Mouse (Mus musculus): ENCODE results near the gene Pgam2.

Pgam2 gene

DNA sequence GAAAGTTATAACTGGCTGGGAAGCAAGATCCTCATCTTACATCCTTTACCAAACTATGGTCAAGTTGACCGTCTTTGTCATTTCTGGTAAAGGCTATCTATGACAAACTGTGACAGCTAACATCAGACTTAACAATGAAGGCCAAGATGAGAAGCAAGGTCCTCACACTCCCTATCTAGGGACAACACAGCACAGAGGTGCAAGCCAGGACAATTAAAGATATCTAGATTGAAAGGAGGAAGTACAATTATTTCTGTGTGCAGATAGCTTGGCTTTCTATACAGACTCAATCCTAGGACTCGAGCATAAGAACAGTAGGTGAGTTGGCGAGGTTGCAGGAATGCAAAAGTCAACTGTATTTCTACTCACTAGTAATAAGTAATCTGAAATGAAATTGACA lies 2.2 kb upstream of the Pgam2 start:
- in situ Hi-C loops (cut with MboI), result no loop called here

DNA sequence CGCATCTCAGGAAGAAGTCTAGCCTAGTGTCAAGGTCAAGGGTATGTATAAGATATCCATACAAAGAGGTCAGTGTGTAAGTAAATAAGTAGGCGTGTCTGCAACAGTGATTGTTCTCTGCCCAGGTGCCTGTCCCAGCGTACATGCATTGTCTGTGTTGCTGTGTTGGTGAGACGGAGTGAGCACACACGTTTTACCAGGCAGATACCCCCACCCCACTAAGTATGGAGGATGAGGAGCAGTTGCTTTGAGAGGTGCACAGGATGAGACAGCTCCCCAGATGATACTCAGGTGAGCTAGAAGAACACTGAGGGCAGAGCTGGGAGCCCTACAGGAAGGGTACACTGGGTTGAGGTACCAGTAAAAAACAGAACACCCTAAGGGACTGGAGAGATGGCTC lies 641 bp upstream of the Pgam2 start:
- in situ Hi-C loops (cut with MboI), result no loop called here

DNA sequence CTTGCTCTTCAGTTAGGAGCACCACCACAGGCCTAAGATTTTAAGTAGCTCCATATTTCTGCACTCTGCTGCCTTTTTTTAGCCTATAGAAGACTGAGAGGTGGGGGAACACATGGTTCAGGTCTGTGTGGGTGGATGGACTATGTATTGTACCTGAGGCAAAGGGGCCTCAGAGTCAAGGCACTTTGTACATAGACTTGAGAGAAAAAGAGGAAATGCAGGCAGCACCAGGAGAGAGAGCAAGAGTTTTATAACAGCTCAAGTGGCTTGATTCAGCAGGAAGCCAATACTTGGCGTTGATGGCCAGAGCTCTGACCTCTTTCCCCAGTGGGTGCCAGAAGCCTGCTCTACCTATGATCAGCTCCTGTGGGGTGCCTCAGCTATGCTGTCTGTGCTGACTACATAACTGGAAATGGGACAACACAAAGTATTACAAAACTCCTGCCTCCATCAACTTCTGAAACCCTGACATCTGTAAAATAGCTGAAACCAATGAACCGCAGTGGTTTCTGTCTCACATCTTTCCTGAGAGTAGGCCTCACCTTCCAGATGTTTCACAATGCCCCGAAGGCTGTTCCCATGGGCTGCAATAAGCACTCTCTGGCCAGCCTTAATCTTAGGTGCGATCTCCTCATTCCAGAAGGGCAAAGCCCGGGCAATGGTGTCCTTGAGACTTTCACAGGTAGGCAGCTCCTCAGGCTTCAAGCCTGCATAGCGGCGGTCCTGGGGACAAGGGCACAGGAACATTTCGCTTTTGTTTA lies 896 bp downstream of the Pgam2 start:
- in situ Hi-C loops (cut with MboI), result no loop called here

DNA sequence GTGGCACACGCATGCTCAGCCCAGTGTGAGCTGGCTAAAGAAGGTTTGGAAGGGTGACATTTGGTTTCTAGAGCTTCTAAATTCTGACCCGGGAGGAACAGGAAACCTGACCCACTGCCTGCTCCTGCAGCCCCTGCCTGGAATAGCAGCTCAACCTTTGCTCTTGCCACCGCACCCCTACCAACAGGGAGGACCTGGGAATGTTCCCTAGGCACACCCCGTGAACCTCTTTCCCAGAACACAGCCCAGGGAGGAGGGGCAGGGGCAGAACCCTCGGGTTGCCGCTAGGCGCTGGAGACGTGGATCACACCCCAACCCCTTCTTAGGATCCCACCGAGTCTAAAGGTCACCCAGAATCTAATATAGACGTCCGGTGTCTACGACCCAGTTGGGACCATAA lies 1.5 kb downstream of the Pgam2 start:
- in situ Hi-C loops (cut with MboI), result no loop called here

DNA sequence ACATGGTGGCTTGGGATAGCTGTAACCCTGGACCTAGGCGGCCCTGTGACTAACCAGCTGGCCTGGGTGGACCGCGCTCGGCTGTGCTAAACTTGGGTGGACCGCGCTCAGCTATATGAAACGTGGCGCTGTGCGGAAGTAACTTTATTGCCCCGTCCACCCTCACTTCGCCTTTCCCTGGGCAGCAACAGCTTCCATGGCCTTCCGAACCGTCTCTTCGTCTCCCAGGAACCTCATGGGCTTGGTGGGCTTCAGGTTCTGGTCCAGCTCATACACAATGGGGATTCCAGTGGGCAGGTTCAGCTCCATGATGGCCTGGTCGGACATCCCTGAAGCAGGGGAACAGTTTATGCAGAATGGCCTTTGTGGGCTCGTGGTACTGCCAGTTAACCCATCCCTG lies 2.0 kb downstream of the Pgam2 start:
- in situ Hi-C loops (cut with MboI), result no loop called here

DNA sequence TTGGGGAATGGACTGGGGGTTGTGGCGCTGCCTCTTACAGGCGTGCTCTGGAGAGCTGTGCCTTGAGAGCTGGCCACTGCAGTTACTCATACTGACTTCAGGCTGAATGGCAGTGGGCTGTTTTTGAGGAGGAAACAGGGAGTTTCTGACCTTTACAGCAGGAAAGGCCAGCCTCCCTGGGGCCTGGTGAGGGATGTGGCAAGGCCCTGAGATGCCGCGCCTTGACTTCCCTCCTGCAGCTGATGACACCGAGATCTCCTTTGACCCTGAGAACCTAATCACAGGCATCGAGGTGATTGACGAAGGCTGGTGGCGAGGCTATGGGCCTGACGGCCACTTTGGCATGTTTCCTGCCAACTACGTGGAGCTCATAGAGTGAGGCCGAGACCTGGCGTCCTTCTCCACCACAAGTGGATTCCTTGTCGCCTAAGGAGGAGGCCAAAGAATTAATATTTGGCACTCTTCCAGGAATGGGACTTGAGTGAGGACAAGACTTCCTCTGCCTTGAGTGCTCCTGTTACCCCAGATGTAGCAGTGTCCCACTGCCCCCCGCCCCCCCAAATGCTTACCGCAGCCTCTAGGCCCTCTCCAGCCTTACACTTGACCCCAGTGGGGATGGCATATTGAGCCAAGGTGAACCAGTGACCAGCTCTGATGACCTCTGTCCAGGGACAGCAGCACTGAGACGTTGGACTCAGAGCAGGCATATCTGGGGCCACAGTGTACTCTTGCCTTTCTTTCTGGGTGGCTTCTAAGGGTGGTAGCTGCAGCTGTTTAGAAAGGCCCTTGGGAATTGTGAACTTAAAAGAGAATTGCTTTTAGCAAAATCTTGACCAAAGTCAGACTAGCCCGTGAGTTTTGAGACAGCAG lies 3.7 kb downstream of the Pgam2 start:
- in situ Hi-C loops (cut with MboI), result no loop called here

DNA sequence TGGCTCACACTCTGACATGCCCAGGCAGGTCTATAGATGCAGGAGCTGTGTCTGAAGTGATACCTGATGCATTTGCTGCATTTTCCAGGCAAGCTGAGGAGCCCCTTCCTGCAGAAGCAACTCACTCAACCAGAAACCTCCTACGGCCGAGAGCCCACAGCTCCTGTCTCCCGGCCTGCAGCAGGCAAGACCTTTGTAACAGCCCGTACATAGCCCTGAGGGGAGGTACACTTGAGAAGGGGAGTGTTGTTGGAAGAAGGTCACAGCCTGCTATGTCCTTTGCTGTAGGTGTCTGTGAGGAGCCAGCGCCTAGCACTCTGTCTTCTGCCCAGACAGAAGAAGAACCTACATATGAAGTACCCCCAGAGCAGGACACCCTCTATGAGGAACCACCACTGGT lies 5.6 kb downstream of the Pgam2 start:
- in situ Hi-C loops (cut with MboI), result no loop called here

DNA sequence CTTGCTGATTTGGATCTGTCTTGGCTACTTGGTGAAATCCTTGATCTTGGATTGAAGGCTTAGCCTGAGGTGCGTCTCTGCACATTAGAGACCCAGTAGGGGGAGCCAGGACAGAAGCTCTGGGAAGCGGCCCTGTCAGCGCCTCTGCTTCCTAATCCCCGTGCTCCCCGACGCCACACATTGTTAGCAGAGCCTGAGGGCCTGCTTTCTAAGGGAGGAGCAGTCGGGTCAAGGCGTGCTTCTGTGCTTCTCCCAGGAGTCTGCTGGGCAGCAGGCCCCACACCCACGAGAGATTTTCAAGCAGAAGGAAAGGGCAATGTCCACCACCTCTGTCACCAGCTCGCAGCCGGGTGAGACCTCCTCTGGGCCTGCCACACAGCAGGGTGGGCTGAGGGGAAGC lies 6.2 kb downstream of the Pgam2 start:
- in situ Hi-C loops (cut with MboI), result no loop called here

DNA sequence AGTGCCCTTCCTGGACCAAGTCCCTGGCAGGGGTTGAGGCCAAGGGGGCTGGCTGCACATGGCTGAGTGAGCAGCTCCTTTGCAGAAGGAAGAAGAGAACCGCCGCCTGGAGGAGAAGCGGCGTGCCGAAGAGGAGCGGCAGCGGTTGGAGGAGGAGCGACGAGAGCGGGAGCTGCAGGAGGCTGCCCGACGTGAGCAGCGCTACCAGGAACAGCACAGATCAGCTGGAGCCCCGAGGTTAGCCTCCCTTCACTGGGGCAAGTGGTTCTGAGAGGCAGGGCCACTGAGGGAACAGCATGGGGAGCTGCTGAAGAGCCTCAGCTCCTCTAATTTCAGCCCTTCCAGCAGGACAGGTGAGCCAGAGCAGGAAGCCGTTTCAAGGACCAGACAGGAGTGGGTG lies 6.6 kb downstream of the Pgam2 start:
- in situ Hi-C loops (cut with MboI), result no loop called here

DNA sequence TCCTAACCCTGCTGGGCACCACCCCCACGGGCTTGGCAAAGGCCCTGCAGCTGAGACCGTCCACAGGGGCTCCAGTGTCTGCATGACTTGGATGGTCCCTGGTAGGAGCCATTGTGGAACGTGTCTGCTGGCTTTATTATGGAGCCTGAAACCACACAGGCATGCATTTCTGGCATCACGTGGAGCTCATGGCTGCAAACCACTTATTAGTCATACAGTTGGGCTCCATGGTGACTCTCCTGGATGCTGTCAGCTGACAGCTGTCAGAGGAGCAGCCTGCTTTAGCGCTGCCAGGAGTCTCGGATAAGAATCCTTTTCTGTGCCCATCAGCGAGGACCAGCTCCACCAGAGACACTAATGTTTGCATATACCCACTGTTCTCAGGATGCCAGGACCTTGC lies 7.8 kb downstream of the Pgam2 start:
- in situ Hi-C loops (cut with MboI), result no loop called here

DNA sequence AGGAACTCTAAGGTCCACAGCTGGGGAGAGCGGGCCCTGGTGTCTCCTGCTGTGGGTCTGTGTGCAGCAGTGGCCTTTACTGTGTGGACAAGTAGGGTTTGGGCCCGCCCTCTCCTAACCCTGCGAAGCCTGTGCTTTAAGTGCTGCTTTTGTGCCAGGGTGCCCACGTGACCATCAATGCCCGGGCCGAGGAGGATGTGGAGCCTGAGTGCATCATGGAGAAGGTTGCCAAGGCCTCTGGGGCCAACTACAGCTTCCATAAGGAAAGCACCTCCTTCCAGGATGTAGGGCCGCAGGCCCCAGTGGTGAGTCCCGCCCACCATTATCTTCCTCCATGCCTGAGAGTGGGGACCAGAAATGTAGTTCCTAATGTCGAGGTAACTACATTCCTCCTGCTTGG lies 8.2 kb downstream of the Pgam2 start:
- in situ Hi-C loops (cut with MboI), result no loop called here

DNA sequence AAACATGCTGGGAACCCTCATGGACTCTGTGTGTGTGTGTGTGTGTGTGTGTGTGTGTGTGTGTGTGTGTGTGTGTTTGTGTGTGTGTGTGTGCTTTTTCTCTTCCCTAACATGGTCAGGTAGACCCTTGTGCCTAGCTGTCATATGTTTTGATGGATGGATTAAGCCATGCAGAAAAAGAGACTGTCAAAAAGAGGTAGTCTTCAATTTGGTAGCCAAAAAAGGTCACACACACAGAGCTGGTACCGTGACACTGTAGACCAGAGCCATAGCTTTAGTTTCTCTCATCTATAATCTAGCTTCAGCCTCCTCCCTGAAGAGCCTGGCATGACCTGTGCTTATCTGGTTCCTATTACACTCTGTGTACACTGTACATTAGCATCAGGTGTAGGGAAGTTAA lies 13.1 kb downstream of the Pgam2 start:
- in situ Hi-C loops (cut with MboI), result no loop called here

DNA sequence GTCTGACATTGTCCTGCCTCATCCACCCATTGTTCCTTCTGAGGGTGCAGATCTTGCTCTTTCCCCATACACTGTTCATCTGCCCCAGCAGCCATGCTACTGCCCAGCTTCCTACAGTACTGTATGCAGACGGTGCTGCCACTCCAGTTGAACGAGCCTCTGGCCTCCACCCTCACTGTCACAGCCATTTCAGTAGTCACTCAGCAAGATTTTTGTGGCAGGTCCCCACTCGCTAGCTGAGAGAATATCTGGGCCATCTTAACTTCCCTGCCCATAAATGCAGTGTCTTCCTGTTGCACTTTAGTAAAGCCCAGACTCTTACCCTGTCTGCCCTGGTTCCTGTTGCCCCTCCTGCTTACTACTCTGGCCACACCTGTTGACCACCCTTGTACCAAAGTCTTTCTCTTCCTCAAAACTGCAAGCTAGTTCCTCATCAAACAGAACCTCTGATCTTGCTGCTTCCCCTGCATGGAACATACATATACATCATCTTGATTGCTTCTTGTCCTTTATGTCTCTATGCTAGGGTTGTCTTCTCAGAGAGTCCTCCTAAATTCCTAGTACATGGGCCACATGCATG lies 13.7 kb downstream of the Pgam2 start:
- in situ Hi-C loops (cut with MboI), result no loop called here

DNA sequence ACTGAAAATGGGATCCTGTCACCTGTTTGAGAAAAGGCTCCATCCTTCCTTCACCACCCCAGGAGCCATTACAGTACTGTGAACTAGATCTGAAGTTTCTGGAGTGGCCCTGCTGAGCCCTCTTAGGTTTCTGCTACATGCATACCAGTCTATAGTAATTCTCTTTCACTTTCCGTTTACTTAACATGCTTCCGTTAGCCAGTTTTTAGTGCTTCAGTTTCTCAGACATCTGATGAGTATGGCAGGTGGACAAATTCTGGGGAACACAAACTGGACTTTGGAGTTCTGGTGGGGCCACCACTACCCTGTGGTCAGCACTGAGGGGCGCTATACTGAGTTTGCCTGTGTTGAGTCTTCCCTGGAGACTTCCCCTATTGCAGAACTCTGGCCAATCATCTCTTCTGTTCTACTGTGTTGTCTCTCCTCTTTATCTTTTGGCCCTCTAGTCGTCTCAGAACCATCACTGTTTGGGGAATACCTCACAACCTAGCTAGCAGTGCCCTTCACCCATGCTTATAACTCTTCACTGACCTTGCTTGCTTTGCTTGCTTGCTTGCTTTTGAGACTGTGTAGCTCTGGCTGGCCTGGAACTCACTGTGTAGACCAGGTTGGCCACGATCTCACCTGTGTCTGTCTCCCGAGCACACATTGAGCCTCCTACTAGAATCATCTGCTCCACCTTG lies 14.3 kb downstream of the Pgam2 start:
- in situ Hi-C loops (cut with MboI), result no loop called here

DNA sequence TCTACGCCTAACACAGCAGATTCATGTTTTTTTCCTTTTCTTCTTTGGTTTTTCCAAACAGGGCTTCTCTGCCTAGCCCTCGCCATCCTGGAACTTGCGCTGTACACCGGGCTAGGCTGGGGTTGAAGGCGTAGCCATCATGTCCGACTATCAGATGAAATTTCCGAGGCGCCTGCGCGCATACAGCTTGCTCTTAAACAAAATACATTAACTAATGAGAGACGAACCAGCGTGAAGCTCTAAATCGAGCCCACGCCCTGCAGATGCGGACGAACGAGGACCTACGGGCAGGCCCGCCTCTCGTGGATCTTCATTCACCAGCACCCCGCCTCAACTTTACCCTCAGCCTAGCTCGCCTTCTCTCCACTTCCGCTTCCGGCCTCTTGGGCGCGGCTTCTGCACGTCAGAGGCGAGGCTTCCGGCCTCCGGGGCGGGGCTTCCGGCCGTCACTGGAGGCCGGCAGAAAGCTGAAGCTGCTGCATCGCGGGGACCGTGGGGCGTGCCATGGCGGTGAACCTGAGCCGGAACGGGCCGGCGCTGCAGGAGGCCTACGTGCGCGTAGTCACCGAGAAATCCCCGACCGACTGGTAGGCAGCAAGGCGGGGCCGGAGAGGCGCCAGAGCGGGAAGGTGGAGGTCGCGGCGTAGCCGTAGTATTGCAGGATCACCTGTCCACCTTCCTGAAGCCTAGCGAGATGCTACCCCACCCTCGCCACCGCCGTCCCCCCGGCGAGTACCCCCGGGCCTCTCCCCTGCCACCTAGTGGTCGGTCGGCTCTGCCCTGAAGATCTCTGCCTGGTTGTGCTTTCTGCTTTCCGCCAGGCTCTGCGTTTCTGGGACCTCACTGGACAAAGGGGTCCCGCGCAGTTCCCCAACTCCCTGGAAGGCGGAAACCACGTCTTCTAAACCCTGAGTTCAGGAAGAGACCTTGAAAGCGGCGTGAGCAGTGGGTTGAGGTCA lies 15.2 kb downstream of the Pgam2 start, which contains the start of gene Dbnl:
Gene Dbnl (plus strand): TSS at position 433 of the 959 bp plus-strand sequence.
- in situ Hi-C loops (cut with MboI), result no loop called here

DNA sequence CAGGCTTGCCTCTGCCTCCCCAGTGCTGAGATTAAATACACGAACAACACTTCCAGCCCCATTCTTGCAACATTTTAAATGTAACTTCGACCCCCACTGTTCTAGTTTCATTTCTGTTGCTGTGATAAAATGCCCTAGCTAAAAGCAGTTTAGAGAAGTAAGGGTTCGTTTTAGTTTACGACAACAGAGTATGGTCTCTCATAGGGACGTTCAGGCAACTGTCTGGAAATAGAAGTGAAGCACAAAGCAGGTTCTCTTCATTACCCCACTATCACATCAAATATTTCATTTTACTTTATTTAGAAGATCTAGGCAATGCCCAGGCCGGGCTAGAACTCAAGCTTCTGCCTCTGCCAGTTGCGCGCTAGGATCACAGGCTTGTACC lies 15.9 kb downstream of the Pgam2 start:
- in situ Hi-C loops (cut with MboI), result no loop called here

DNA sequence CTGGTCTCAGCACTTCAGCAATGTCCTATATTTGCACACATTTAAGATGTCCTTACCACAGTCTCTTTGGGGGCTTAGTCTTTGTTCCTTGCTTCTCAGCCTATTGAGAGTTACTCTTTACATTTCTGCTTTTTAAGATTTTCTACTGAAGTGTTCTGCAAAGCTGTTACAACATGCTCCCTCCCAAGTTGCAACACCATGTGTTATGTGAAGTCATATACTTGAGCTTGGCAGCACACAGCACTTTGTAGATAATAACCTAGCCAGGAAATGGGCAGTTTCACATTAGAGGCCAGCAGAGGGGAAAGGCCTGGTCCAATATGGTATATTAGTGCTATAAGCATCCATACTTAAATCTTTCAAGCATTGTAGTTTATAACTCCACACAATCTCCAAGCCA lies 17.8 kb downstream of the Pgam2 start:
- in situ Hi-C loops (cut with MboI), result no loop called here

DNA sequence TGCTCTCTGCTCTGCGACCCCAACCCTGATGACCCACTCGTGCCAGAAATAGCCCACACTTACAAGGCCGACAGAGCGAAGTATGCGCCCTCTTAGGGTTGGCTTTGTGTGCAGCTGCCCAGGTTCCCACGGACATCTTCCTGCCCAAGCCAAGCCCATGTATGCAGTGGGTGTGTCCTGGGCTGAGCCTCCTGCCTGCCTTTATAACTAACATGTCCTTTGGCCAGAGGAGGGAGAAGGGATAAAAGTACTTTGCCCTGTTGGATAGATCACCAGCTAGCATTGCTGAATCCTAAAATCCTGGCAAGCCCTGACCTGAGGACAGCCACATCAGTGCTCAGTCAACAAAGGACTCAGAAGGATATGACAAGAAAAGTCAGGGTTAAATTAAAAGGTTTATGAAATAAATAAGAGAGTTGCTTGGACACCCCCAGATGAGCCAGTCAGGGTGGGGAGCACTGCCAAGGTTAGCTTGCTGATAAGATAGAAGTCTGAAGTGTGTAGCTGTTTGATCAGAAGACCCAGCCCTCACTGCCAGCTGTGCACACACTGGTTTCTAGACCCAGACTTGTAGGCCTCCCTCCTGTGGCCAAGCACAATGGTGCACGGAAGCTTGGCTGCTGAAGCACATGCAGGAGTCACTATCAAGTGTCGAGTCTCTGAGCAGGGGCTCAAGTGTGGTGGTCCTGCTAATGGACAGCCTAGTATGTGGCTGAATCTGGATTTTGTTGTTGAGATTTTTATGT lies 21.2 kb downstream of the Pgam2 start:
- in situ Hi-C loops (cut with MboI), result no loop called here

DNA sequence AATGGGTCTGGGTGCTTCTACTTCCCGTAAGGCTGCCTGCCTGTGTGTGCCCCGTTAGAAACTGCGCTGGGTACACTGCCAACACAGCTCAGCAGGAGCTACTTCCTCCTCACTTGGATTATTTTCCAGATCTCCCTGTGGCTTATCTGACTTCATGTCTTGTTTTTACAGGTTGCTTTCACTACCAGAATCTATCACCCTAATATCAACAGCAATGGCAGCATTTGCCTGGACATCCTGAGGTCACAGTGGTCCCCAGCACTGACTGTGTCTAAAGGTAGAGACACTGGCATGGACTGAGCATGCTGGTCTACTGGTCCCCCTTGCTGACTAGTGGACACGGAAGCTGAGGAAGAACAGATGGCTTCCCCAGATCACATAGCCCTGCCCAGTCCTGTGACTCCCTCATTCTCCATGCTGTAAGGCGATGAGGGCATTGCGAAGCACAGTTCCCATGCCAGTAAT lies 23.5 kb downstream of the Pgam2 start:
- in situ Hi-C loops (cut with MboI), result no loop called here

DNA sequence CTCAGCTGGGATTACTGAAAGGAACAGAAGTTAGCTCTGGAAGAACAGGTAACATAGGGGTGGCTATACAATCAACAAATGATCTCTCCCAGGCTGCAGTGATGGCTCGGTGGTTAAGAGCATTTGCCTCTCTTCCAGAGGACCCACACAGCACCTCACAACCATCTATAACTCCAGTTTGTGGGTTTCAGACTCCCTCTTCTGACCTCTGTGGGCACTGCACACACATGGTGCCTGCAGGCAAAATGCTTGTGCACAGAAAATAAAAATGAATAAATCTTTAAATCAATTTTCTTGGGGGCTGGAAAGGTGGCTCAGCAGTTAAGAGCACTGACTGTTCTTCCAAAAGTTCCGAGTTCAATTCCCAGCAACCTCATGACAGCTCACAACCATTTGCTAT lies 25.1 kb downstream of the Pgam2 start:
- in situ Hi-C loops (cut with MboI), result no loop called here

Data from mature B cell (primary cell).